Mouse (Mus musculus): ENCODE results near the gene Tmem109. TPM values are rescaled to one million over a fixed set of nuclear protein-coding genes. Genes with fewer than 3 reads are reported as not detected.

Gene Tmem109
- polyA plus RNA-seq (2016; fragmentation: Nextera tagmentation; extraction: Ambion mirVana): 71.7 and 72.3 TPM in 2 replicates

DNA sequence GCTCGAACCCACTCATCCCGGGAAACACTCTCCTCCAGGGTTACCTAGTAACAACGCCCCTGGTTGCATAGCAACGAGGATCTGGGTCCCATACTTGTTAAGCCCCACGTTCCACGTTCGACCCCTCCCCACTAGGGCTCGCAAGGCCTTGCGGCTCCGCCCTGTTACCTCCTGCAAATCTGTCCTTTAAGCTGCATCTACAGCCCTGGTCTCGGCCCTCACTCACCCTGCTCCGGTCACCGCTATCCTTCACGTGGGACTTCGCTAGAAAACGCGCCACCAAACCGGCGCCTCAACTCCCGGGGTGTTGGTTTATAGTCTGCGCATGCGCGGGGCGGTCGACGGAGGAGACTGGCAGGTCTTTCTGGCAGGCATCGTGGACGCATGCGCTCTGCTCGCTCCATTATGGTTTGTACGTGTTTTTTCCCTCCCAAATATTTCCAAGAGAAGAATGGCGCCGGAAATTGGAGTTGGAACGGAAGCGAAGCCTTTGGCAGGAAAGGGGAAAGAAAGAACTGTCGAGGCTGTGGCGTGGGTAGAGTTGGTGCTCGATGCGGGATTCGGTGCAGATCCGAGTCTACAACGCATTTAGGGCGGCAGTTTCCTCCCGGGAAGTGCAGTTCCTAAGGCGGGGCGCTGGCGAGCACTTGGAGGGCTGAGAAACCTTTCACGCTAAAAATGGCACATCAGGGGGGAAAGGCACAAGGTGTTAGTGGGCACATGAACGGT, at the start of gene Tmem109:
Gene Tmem109, minus strand, starts transcription at position 576 of the 729 bp plus-strand sequence.
- Histone ChIP-seq H3K4me3 (peak within 1 kb of the TSS; percentile 74), H3K27me3 (ENCODE audit: low read depth, poor library complexity, severe bottlenecking) (no peaks in the 10 kb centered on the region), H3K27ac (peak within 1 kb of the TSS; percentile 96), H3K9me3 (replicated peaks) (no peaks in the 10 kb centered on the region), H3K36me3 (peaks cover 20% of the 10 kb centered on the region), H3K4me1 (peaks cover 24% of the 10 kb centered on the region)
- peak; percentile 96 for DNase-seq (ENCODE audit: low spot score)
- WGBS: under 1% methylated on average over 49 of the region's 49 CpGs

DNA sequence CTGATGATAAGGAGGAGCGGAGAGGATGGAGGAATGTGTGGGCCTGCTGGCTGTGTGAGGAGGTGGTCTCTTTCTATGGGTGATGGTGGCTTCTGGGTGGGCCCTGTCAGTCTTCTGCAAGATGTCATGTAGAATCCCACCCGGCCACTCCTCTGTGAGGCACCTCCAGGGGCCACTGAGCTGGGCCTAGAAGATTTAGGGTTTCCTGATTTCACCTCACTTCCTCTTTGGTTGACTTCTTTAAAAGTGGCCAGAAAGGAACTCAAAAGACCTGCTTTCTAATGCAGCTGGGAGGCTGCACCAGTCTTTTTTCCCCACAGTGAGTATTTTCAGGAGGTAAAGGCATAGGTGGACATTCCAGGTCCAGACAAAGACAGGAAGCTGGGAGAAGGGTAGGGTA, 48.8 kb upstream of the Tmem109 start:
- H3K27ac ChIP-seq: no peak overlapping the region
- H3K4me3 ChIP-seq: no peak overlapping the region
- 82% methylated on average over 2 of the region's 2 CpGs for WGBS
- no peaks in the 10 kb centered on the region for H3K27me3 ChIP-seq (ENCODE audit: low read depth, poor library complexity, severe bottlenecking)
- no peaks in the 10 kb centered on the region for H3K36me3 ChIP-seq
- H3K4me1 ChIP-seq: peaks cover 15% of the 10 kb centered on the region
- DNase-seq (ENCODE audit: low spot score): no peak
- no peaks in the 10 kb centered on the region for H3K9me3 ChIP-seq (replicated peaks)

DNA sequence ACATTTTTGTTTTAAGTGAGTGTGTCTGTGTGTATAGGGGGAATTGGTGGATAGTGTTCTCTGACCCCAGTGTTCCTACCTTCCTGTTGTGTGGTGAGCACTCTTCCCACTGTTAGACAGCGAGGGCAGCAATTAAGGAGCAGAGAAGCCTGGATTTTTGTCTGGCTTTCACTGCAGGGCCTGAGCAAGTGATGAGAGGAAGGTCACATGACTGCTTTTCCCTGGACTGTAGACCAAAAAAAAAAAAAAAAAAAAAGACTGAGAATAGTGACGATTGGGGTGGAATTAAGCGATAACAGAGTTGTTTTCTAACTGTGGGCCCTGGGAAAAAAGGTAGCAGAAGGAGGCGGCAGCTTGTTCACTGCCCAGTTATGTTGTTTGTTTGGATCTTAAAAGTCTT, 44.9 kb upstream of the Tmem109 start:
- Histone ChIP-seq H3K27me3 (ENCODE audit: low read depth, poor library complexity, severe bottlenecking) (no peaks in the 10 kb centered on the region), H3K4me1 (peaks cover 20% of the 10 kb centered on the region), H3K36me3 (no peaks in the 10 kb centered on the region), H3K27ac (peak overlapping the region; percentile 71), H3K4me3 (no peak overlapping the region), H3K9me3 (replicated peaks) (no peaks in the 10 kb centered on the region)
- DNase-seq (ENCODE audit: low spot score): no peak
- WGBS: 51% methylated on average over 4 of the region's 4 CpGs

DNA sequence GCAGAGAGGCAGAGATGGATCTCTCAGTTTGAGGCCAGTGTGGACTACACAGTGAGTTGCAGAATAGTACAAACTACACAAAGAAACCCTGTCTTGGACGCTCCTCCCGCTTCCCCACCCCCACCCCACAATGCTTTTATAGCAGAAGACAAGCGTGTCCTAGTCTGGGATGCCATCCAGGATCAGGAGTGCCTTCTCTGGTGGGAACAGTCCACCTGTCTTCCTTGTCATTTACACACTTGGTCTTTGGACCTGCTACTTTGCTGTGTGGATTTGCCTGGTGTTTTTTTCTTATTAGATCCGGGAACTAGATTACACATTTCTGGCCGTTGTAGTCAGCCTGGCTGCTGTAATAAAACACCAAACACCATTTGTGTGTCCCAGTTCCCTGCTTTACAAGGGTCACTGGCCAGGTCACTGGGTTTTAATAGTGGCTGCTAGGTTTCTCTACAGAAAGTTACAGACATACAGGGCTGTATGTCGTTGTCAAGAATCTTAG, 44.4 kb upstream of the Tmem109 start:
- H3K4me3 ChIP-seq: no peak overlapping the region
- H3K36me3 ChIP-seq: no peaks in the 10 kb centered on the region
- H3K27me3 ChIP-seq (ENCODE audit: low read depth, poor library complexity, severe bottlenecking): no peaks in the 10 kb centered on the region
- no peaks in the 10 kb centered on the region for H3K9me3 ChIP-seq (replicated peaks)
- WGBS: 37% methylated on average over 6 of the region's 6 CpGs
- H3K27ac ChIP-seq: peak overlapping the region; percentile 71
- no peak for DNase-seq (ENCODE audit: low spot score)
- peaks cover 20% of the 10 kb centered on the region for H3K4me1 ChIP-seq

DNA sequence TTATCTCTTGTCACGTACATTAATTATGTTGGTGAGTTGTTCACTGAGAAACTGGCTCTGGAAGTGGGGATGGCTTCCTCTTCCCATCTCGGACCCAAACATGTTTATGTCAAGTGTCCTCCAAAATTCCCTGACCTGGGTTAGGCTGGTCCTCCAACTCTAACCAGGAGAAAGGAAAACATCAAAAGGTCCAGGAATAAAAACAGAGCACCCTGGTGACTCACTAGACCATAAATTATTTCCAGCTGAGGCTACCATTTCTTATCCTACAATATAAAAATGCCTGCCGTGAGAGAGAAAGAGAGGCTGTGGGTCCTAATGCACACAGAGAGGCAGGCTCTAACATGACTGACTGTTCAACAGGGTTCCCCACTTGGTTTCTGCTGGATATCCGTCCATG, 42.4 kb upstream of the Tmem109 start:
- H3K4me3 ChIP-seq: no peak overlapping the region
- no peaks in the 10 kb centered on the region for H3K27me3 ChIP-seq (ENCODE audit: low read depth, poor library complexity, severe bottlenecking)
- no peak for DNase-seq (ENCODE audit: low spot score)
- no peaks in the 10 kb centered on the region for H3K9me3 ChIP-seq (replicated peaks)
- no peak overlapping the region for H3K27ac ChIP-seq
- no peaks in the 10 kb centered on the region for H3K36me3 ChIP-seq
- WGBS: 48% methylated on average over 4 of the region's 4 CpGs
- peaks cover 25% of the 10 kb centered on the region for H3K4me1 ChIP-seq

DNA sequence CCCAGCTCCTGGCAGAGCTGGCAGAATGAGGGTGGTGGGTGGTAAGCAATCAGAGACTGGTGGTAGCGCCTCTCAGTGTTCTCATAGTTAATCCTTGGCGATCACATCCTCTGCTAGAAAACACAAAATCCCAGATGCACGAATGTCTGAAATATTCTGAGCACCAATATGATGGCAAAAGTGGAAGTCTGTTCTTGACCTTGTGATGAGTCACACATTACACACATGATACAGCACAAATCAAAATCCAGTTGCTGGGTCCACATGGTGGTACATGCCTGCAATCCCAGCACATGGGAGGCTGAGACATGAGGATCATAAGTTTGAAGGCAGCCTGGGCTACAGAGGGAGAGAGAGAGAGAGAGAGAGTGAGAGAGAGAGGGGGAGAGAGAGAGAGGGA, 39.3 kb upstream of the Tmem109 start:
- Histone ChIP-seq H3K36me3 (no peaks in the 10 kb centered on the region), H3K4me3 (no peak overlapping the region), H3K27ac (no peak overlapping the region), H3K27me3 (ENCODE audit: low read depth, poor library complexity, severe bottlenecking) (no peaks in the 10 kb centered on the region), H3K4me1 (peaks cover 14% of the 10 kb centered on the region), H3K9me3 (replicated peaks) (no peaks in the 10 kb centered on the region)
- WGBS: 85% methylated on average over 3 of the region's 3 CpGs
- DNase-seq (ENCODE audit: low spot score): no peak

DNA sequence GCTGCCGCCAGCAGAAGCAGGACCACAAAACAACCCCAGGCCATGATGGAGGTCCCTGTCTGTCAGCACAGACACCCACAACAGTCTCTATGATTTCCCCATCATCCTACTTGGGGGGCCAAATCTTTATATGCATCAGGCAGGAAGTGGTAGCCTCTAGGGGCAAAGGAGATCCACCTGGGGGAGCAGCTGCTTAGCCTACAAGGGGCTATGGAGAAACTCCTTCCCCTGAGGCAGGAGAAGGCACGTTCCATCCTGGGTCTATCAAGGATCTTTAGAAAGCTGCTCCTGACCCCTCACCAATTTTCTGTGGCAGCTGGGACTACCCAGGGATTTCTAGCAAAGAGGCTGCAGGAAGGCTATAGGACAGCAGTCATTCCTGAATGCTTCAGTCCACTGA, 38.7 kb upstream of the Tmem109 start, which contains the start of gene Zp1:
Gene Zp1, minus strand, starts transcription at position 101 of the 400 bp plus-strand sequence.
- Histone ChIP-seq H3K27ac (0 out of 2 replicates have a peak within 1 kb of the TSS, but pooled peaks have one; percentile 30), H3K4me3 (no peak within 1 kb of the TSS), H3K27me3 (ENCODE audit: low read depth, poor library complexity, severe bottlenecking) (no peaks in the 10 kb centered on the region), H3K9me3 (replicated peaks) (no peaks in the 10 kb centered on the region), H3K36me3 (no peaks in the 10 kb centered on the region), H3K4me1 (peaks cover 10% of the 10 kb centered on the region)
- DNase-seq (ENCODE audit: low spot score): no peak
- 72% methylated on average over 2 of the region's 2 CpGs for WGBS

DNA sequence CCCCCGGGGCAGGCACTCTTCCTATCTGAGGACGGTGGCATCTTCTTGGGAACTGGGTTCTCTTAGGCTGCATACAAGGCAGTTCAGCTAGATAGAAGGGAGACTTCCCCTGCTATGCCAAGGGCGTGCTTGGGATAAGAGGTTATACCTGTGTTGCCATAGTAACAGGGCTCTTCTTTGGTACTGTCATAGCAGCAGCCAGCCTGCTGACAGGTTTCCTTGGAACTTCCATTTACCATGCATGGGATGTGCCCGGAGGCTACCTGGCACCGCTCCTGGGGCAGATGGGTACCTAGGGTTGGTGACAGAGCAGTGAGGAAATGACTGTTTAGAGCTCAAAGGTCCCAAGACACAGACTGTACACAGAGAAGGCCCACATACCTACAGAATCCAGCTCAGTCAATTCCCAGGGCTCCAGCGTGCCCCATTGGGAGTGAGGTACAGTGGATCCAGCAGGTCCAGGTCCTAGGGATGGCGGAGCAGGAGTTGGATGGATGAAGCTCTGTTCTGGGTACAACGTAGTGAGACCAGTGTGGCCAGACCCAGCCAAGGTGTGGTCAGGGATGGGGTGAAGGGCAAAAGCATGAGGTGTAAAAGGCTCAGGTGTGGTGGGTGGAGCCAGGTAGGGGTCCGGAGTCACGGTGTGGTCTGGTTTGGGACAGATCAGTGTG, 36.7 kb upstream of the Tmem109 start:
- H3K9me3 ChIP-seq (replicated peaks): no peaks in the 10 kb centered on the region
- H3K36me3 ChIP-seq: no peaks in the 10 kb centered on the region
- no peaks in the 10 kb centered on the region for H3K27me3 ChIP-seq (ENCODE audit: low read depth, poor library complexity, severe bottlenecking)
- 89% methylated on average over 10 of the region's 10 CpGs for WGBS
- no peak overlapping the region for H3K4me3 ChIP-seq
- 0 out of 2 replicates have a peak, but pooled peaks cover 4% of the 10 kb centered on the region for H3K4me1 ChIP-seq
- H3K27ac ChIP-seq: no peak overlapping the region
- DNase-seq (ENCODE audit: low spot score): no peak

DNA sequence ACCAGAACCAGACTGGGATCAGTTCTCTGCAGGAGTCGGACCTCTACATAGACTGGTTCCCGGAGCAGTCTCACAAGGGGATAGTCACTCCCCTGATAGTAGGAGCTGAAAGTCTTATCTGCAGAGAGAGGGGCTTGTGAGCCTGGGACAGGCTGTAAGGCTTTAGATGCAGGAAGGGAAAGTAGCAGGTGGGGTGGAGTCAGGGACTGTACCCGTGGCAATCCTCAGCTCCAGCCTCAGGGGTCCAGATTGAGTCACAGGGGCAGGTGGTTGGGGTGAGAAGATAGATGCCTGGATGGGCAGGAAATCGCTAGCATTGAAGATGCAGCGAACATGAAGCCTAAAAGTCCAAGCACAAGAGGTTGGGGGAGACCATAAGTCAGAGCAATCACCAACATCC, 34.7 kb upstream of the Tmem109 start:
- no peaks in the 10 kb centered on the region for H3K36me3 ChIP-seq
- H3K27me3 ChIP-seq (ENCODE audit: low read depth, poor library complexity, severe bottlenecking): no peaks in the 10 kb centered on the region
- 0 out of 2 replicates have a peak, but pooled peaks cover 4% of the 10 kb centered on the region for H3K4me1 ChIP-seq
- no peaks in the 10 kb centered on the region for H3K9me3 ChIP-seq (replicated peaks)
- 59% methylated on average over 5 of the region's 5 CpGs for WGBS
- DNase-seq (ENCODE audit: low spot score): no peak
- H3K27ac ChIP-seq: no peak overlapping the region
- H3K4me3 ChIP-seq: no peak overlapping the region

DNA sequence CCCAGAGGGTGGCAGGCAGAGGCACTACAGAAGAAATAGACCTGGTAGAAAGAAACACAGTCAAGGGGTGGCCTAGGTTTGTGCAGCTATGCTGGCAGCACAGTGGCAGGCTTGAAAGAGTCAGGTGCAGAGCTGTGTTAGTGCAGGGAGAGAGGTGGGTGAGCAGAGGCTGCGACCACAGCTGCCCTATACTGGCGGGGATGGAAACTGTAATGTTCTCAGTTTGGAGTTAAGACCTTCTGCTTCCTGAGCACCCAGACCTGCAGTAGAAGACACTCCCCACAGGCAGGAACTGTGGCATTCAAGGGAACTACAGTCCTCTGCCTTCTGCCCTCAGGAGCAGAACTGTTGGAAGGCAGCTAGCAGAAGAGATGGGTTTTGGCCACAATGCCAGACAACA, 33.1 kb upstream of the Tmem109 start:
- Histone ChIP-seq H3K27me3 (ENCODE audit: low read depth, poor library complexity, severe bottlenecking) (no peaks in the 10 kb centered on the region), H3K9me3 (replicated peaks) (no peaks in the 10 kb centered on the region), H3K36me3 (no peaks in the 10 kb centered on the region), H3K4me3 (no peak overlapping the region), H3K4me1 (no peaks in the 10 kb centered on the region), H3K27ac (no peak overlapping the region)
- DNase-seq (ENCODE audit: low spot score): no peak
- 82% methylated on average over 2 of the region's 2 CpGs for WGBS

DNA sequence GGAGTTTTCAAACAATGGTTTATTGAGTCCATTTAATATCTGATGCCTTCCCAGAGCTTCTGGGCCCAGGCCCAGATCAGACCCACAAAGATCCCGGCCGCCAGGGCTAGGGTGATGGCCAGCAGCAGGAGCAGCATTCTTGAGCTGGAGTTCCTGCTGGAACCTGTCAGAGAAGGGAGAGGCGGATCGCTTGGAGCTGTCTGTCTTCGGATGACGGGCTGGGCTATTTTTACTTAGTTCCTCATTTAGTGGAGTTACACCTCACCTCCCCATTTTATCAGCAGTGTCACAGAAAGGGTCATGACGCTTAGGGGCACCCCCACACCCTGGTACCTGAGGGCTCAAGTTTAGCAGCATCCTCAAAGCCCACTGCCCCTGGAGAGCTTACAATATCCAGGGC, 32.5 kb upstream of the Tmem109 start:
- Histone ChIP-seq H3K4me1 (no peaks in the 10 kb centered on the region), H3K4me3 (no peak overlapping the region), H3K36me3 (peaks cover 3% of the 10 kb centered on the region; the same call in 1 of the 2 replicates), H3K27me3 (ENCODE audit: low read depth, poor library complexity, severe bottlenecking) (no peaks in the 10 kb centered on the region), H3K9me3 (replicated peaks) (no peaks in the 10 kb centered on the region), H3K27ac (no peak overlapping the region)
- WGBS: 76% methylated on average over 7 of the region's 7 CpGs
- DNase-seq (ENCODE audit: low spot score): no peak

DNA sequence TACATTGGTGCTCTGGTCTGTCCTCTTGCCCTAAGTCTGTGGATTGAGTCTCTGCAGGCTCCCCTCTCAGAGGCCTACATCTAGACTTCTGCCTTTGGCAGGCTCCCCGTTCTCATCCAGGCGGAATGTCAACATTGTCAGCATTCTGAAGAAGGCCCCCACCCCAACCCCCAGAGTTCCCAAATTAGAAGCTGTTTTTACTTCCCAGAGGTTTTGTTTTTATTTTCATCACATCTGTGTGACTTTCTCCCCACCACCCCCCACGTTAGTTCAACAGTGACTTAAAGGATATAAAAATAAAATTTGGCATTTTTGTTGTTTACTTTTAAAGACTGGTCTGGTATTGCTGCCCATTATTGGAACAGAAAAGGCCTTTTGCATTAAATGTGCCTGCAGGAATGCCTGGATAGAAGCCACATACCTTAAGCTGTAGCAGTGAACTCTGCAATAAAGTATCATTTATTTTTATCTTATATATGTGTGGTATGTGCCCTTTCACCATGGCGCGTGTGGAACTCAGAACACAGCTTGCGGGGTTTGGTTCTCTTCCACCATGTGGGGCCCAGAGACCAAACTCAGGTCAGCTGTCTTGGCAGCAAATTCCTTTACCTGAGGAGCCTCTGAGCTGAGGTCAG, 27.4 kb upstream of the Tmem109 start:
- Histone ChIP-seq H3K27ac (no peak overlapping the region), H3K4me3 (no peak overlapping the region), H3K36me3 (peaks cover 52% of the 10 kb centered on the region), H3K9me3 (replicated peaks) (no peaks in the 10 kb centered on the region), H3K27me3 (ENCODE audit: low read depth, poor library complexity, severe bottlenecking) (no peaks in the 10 kb centered on the region), H3K4me1 (0 out of 2 replicates have a peak, but pooled peaks cover 5% of the 10 kb centered on the region)
- WGBS: 91% methylated on average over 6 of the region's 6 CpGs
- DNase-seq (ENCODE audit: low spot score): no peak

DNA sequence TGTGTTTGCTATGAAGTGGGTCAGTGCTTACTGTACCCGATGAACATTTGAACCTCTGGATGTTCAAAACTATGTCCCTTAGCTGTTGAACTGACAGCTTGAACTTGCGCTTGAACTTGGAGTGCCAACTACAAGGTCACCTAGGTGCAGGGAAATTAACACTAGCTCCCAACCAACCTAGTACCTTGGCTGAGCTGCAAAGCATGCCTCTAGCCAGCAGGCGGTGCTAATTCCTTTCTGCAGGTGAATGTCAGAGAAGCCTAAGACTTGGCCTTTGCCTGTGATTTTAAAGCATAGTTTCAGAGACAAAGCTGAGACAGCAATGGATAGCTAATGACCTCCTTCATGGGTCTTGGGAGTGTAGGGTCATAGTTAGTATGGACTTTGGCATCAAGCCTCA, 26.1 kb upstream of the Tmem109 start:
- Histone ChIP-seq H3K9me3 (replicated peaks) (no peaks in the 10 kb centered on the region), H3K4me3 (no peak overlapping the region), H3K4me1 (0 out of 2 replicates have a peak, but pooled peaks cover 5% of the 10 kb centered on the region), H3K27me3 (ENCODE audit: low read depth, poor library complexity, severe bottlenecking) (no peaks in the 10 kb centered on the region), H3K27ac (no peak overlapping the region), H3K36me3 (peaks cover 66% of the 10 kb centered on the region)
- WGBS: 57% methylated on average over 3 of the region's 3 CpGs
- peak; percentile 50 for DNase-seq (ENCODE audit: low spot score)
